Mouse (Mus musculus) lung, embryonic 14.5 days (tissue): ENCODE data around the gene Klk1b8. TPM values are rescaled to one million over a fixed set of nuclear protein-coding genes. Genes with fewer than 3 reads are reported as not detected.
"Not testable (repeated sequence)": the region's sequence is repeated elsewhere in the genome, so short reads cannot be mapped to it uniquely, and the experiment has no call there.

ENCODE experiments used
- ATAC-seq: fragments of 200-750 bp; cut with Nextera tagmentation; 2 replicates; pipeline ENCODE4 v1.8.0; 2017; ENCODE audit warnings: mild to moderate bottlenecking, moderate TSS enrichment, moderate library complexity; ENCODE audit not compliant: insufficient read depth
- DNase-seq: peaks from one replicate; pipeline ENCODE4 v3.0.0-alpha.2; 2015
- H3K27ac ChIP-seq: fragments of 300-500 bp; sonication (generic); 2 replicates; pipeline ENCODE4 v1.5.1; 2014; ENCODE audit warnings: low read depth, mild to moderate bottlenecking, moderate library complexity
- H3K27me3 ChIP-seq: fragments of 300-500 bp; sonication (generic); 2 replicates; pipeline ENCODE4 v1.6.1; 2014; ENCODE audit warnings: low read length, control low read depth; ENCODE audit not compliant: insufficient read depth
- H3K36me3 ChIP-seq: fragments of 300-500 bp; sonication (generic); 2 replicates; pipeline ENCODE4 v1.6.1; 2014; ENCODE audit warnings: control low read depth; ENCODE audit not compliant: insufficient read depth
- H3K4me1 ChIP-seq: fragments of 300-500 bp; sonication (generic); 2 replicates; pipeline ENCODE4 v1.6.1; 2014; ENCODE audit warnings: antibody characterized with exemption, control low read depth; ENCODE audit not compliant: insufficient read depth
- H3K4me2 ChIP-seq: fragments of 300-500 bp; sonication (generic); 2 replicates; pipeline ENCODE4 v1.6.1; 2014; ENCODE audit warnings: mild to moderate bottlenecking
- H3K4me3 ChIP-seq: fragments of 300-500 bp; sonication (generic); 2 replicates; pipeline ENCODE4 v1.5.1; 2014; ENCODE audit warnings: low read depth, low read length
- H3K9ac ChIP-seq: fragments of 300-500 bp; sonication (generic); 2 replicates; pipeline ENCODE4 v1.6.1; 2014
- H3K9me3 ChIP-seq: fragments of 300-500 bp; sonication (generic); 2 replicates; pipeline ENCODE4 v1.6.1; 2016; ENCODE audit warnings: low read depth, low read length, control low read depth
- CTCF ChIP-seq: IDR thresholded peaks from 2 replicates; pipeline ENCODE4 v1.5.1; 2016; ENCODE audit warnings: antibody characterized with exemption, low read depth
- WGBS: fragments of 180-500 bp; shearing (Covaris S2); extraction: QIAGEN DNeasy Blood & Tissue Kit; methylation state at CpG from one replicate; pipeline ENCODE4 v1.1.7; 2014; 5-methylcytosine and 5-hydroxymethylcytosine counted together
- polyA plus RNA-seq: library from polyadenylated mRNA; unstranded; fragments of >200 nt; fragmentation: Nextera tagmentation; extraction: Ambion mirVana; gene quantifications from 2 replicates; pipeline ENCODE4 v1.2.1, GENCODE M21; 2014

The Klk1b8 gene
- polyA plus RNA-seq, 1 experiment from 2014 or later, result not detected

GRCm38 (mm10) chr7:43944727-43945264 is 5.7 kb upstream of the Klk1b8 start:
- Histone ChIP-seq H3K4me2 (no peak overlapping the region), H3K36me3 (no peaks in the 10 kb centered on the region), H3K27me3 (no peaks in the 10 kb centered on the region), H3K4me1 (no peaks in the 10 kb centered on the region), H3K9ac (no peak overlapping the region), H3K4me3 (no peak overlapping the region), H3K9me3 (no peaks in the 10 kb centered on the region), H3K27ac (no peak overlapping the region)
- TF ChIP-seq CTCF, result no peak
- 76% methylated on average over 3 of the region's 3 CpGs for WGBS
- no peak for ATAC-seq
- DNase-seq, result no peak

- Histone ChIP-seq H3K4me3 (no peak overlapping the region), H3K27ac (no peak overlapping the region), H3K4me2 (no peak overlapping the region), H3K9ac (no peak overlapping the region), H3K36me3 (no peaks in the 10 kb centered on the region), H3K9me3 (no peaks in the 10 kb centered on the region), H3K27me3 (no peaks in the 10 kb centered on the region), H3K4me1 (no peaks in the 10 kb centered on the region)
- 61% methylated on average over 4 of the region's 4 CpGs for WGBS
- no peak for ATAC-seq
- no peak for DNase-seq
- TF ChIP-seq CTCF, result no peak
Measured at GRCm38 (mm10) chr7:43952703-43953102, 2.2 kb downstream of the Klk1b8 start.

- Histone ChIP-seq H3K4me3 (no peak within 1 kb of the TSS), H3K4me2 (no peak within 1 kb of the TSS), H3K27me3 (no peaks in the 10 kb centered on the region), H3K4me1 (no peaks in the 10 kb centered on the region), H3K27ac (no peak within 1 kb of the TSS), H3K36me3 (no peaks in the 10 kb centered on the region), H3K9me3 (no peaks in the 10 kb centered on the region), H3K9ac (no peak within 1 kb of the TSS)
- no peak for ATAC-seq
- TF ChIP-seq CTCF, result no peak
- no peak for DNase-seq
- WGBS, result 59% methylated on average over 3 of the region's 3 CpGs
Measured at GRCm38 (mm10) chr7:43966451-43966850, 16.0 kb downstream of the Klk1b8 start, which contains the start of gene Klk1b1. Klk1b1 (plus strand) TSS chr7:43966751.

GRCm38 (mm10) chr7:43967058-43967457 is 16.6 kb downstream of the Klk1b8 start:
- Histone ChIP-seq H3K4me1 (no peaks in the 10 kb centered on the region), H3K9ac (no peak overlapping the region), H3K27me3 (no peaks in the 10 kb centered on the region), H3K9me3 (no peaks in the 10 kb centered on the region), H3K27ac (no peak overlapping the region), H3K4me2 (no peak overlapping the region), H3K4me3 (no peak overlapping the region), H3K36me3 (no peaks in the 10 kb centered on the region)
- 75% methylated on average over 3 of the region's 3 CpGs for WGBS
- ATAC-seq (no peak), DNase-seq (no peak)
- no peak for TF ChIP-seq CTCF

- Histone ChIP-seq H3K36me3 (no peaks in the 10 kb centered on the region), H3K9me3 (no peaks in the 10 kb centered on the region), H3K27me3 (no peaks in the 10 kb centered on the region), H3K9ac (no peak overlapping the region), H3K4me3 (no peak overlapping the region), H3K4me1 (no peaks in the 10 kb centered on the region), H3K4me2 (no peak overlapping the region), H3K27ac (no peak overlapping the region)
- no peak for DNase-seq
- WGBS, result 82% methylated on average over 2 of the region's 2 CpGs
- no peak for TF ChIP-seq CTCF
- ATAC-seq, result no peak
Measured at GRCm38 (mm10) chr7:43967612-43968011, 17.1 kb downstream of the Klk1b8 start.

GRCm38 (mm10) chr7:43975761-43976160 is 25.3 kb downstream of the Klk1b8 start, which contains the start of gene Klk1b9:
Klk1b9 (plus strand) TSS chr7:43976061.
- H3K27ac ChIP-seq, H3K9me3 ChIP-seq, H3K4me3 ChIP-seq, H3K9ac ChIP-seq, H3K36me3 ChIP-seq, H3K4me1 ChIP-seq, H3K27me3 ChIP-seq, H3K4me2 ChIP-seq, DNase-seq, ATAC-seq: not testable (repeated sequence)
- WGBS, result 68% methylated on average over 1 of the region's 1 CpGs

- H3K36me3 ChIP-seq, result no peaks in the 10 kb centered on the region
- no peak overlapping the region for H3K9ac ChIP-seq
- H3K9me3 ChIP-seq, result no peaks in the 10 kb centered on the region
- DNase-seq (no peak), ATAC-seq (no peak)
- H3K4me1 ChIP-seq, result no peaks in the 10 kb centered on the region
- H3K27me3 ChIP-seq, result no peaks in the 10 kb centered on the region
- H3K4me3 ChIP-seq, result no peak overlapping the region
- H3K4me2 ChIP-seq, result no peak overlapping the region
- TF ChIP-seq CTCF, result no peak
- no peak overlapping the region for H3K27ac ChIP-seq
Measured at GRCm38 (mm10) chr7:43985657-43986056, 35.2 kb downstream of the Klk1b8 start.

- not testable (repeated sequence) for H3K4me1 ChIP-seq, H3K27ac ChIP-seq, H3K9ac ChIP-seq, H3K27me3 ChIP-seq, H3K9me3 ChIP-seq, H3K4me2 ChIP-seq, H3K36me3 ChIP-seq, DNase-seq, ATAC-seq, H3K4me3 ChIP-seq
- WGBS, result 57% methylated on average over 1 of the region's 1 CpGs
Measured at GRCm38 (mm10) chr7:43994821-43995220, 44.4 kb downstream of the Klk1b8 start.

- H3K27me3 ChIP-seq, H3K4me1 ChIP-seq, DNase-seq, H3K4me3 ChIP-seq, H3K4me2 ChIP-seq, H3K27ac ChIP-seq, H3K9me3 ChIP-seq, ATAC-seq, H3K9ac ChIP-seq, H3K36me3 ChIP-seq: not testable (repeated sequence)
- 74% methylated on average over 4 of the region's 4 CpGs for WGBS
Measured at GRCm38 (mm10) chr7:43995577-43995976, 45.1 kb downstream of the Klk1b8 start, which contains the start of gene Klk1b11. Klk1b11 (plus strand) TSS chr7:43995877.
